Mouse (Mus musculus) bone marrow, adult 2 months (tissue): ENCODE data around the gene C330007P06Rik.

Experiments used
- CTCF ChIP-seq: fragments of 200-500 bp; IDR thresholded peaks from 2 replicates; pipeline ENCODE4 v1.5.1; 2011; ENCODE audit warnings: low read length, control low read depth; ENCODE audit not compliant: control insufficient read depth, insufficient read depth
- POLR2A ChIP-seq: fragments of 200-500 bp; IDR thresholded peaks from 2 replicates; pipeline ENCODE4 v1.6.1; 2011; ENCODE audit warnings: low read depth, mild to moderate bottlenecking, control low read depth, low read length, borderline replicate concordance; ENCODE audit not compliant: control insufficient read depth

DNA sequence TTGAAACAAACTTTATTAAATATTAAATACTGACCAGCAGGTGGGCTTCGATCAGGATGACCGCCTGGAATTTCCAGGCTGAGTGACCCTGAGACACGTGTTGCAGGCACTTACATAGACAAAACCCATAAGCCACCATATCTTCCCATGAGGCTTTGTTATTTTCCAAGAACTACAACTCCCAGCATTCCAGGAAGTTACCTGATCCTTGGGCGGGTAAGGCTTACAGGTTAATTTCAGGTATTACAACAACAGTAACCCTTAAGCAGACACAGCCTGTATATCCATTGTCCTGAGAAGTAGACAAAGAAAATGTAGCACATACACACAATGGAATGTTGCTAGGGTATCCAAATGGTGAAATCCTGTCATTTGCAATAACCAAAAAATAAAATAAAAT, 84.6 kb downstream of the C330007P06Rik start:
- no peak for TF ChIP-seq POLR2A
- TF ChIP-seq CTCF, result no peak
